Mouse (Mus musculus) left cerebral cortex, postnatal 10 days (tissue): ENCODE results near the gene Adssl1. TPM values are rescaled to one million over a fixed set of nuclear protein-coding genes. Genes with fewer than 3 reads are reported as not detected.

ENCODE experiments used
- DNase-seq, 2 experiments: peaks; one replicate each; pipeline ENCODE4 v3.0.0; 2021 to 2022; ENCODE audit warnings: low spot score in 2 of 2, mixed read lengths in 1 of 2; ENCODE audit errors: extremely low spot score in 1 of 2
- intact Hi-C: fragments of 180-260 bp; cut with DNase I; formaldehyde crosslinking; loops from one replicate; pipeline ENCODE4 v1.15.1; 2025
- total RNA-seq, 2 experiments: library from RNA; stranded (reverse); gene quantifications; 2 replicates each; pipeline ENCODE4 v1.2.3; 2021

The Adssl1 gene
- total RNA-seq, 2 experiments from 2014 or later = 2.8 to 3.9 TPM

DNA sequence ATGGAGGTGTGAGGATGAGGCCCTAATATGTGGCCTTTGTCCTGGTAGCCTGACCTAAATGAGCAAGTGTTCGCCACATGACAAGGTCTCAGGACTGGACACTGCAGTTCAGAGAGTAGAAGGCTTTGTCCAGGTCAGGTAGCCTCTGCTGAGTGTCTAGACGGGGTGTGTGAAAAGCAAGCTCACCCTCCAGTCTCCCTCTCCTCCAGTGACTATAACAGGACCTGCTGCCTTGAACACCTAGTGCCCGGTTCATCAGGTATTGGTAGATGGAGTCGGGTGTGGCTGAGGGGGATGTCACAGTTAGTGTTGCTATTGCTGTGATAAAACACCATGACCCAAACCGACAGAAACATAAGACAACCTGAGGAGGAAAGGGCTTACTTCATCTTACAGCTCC, 28.6 kb upstream of the Adssl1 start:
- intact Hi-C loops = no loop called here
- no peak for DNase-seq

DNA sequence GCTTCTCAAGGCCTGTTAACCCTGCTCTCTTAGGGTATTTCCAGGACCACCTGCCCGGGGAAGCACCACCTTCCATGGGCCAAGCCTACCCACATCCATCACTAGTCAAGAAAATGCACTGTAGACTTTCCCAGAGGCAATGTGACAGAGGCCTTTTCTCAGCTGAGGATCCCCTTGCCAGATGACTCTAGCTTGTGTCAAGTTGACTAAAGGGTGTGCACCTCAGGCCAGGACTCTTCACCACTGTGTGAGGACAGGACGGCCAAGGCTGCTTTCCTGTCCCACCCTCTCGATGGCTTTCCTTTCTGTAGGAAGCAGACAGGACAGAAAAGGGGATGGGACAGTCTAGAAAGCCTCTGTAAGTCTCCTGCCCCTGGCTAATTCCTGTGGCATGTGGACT, 28.1 kb upstream of the Adssl1 start:
- intact Hi-C loops = no loop called here
- DNase-seq = no peak

DNA sequence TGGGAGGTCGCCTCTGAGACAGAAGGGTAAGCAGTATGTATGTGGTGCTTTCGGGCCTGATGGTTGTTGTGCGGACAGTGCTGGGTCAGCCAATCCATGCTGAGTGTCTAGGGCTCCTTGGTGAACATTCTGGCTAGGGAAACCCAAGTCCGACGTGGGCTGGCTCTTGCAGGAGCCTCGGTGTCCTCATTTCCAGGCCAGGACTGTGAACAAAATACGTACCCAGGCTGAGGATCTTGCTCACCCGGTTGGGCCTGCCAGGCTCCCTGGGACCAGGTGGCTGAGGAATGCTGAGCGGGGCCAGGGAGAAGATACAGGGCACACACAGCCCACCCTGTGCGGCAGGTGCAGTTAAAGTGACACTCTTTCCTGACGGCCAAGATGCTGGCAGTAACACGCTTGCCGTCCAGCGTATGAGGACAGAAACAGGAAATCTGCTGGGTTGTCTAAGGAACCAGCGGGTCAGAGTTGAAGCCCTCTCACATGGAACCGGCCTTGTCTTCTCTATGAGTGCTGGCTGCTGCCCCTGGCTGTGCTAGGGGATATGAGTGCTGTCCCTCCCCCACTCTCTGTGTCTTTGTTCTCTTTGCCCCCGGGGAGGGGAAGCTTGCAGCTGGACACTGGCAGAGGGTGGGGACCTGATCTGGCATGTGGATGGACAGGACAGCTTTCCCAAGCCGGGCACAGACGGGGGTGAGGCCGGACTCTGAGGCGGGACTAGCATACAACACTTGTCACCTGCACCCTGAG, 26.7 kb upstream of the Adssl1 start:
- no peak for DNase-seq
- intact Hi-C loops = no loop called here

DNA sequence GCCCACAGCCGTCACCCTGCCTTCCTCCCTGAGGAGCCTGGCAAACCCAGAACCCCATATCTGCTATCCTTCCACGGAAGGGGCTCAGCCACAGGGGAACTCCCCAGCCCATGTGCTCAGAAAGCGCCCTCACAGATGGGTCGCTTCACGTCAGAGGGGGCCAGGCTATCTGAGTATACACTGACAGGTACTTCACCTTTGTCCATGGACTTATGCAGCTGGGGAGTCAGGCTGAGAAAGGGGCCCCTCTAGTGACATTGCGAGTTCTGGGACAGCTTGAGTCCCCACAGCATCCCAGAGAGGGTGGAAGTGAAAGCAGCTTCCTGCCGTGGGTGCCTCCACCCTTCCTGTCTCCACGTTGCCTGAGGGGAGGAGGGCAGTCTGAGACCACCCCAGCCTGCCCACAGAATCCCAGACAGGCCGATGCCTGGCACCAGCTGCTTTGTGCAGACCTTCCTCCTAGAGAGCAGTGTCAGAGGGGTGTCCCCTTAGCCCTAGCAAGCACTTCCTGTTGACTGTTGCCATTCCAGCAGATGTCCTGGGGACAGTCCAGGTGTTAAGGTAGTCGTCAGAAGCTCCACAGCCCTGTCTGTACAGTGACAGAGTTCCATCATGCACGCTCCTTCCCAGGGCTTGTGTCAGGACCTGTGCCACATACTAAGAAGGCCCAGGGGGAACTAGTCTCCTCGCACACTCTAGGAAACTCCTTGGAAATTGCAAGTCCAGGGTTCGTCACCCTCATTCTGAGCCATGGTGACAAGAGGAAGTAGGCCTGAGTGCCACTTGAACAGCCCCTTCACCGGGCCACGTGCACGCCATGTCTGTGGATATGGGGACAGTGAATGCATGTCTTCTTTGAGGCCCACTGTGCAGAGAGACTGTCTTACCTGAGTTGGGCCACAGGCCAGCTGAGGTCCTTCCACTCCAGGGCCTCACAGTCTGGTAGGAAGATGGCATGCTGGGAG, 25.6 kb upstream of the Adssl1 start:
- intact Hi-C loops = no loop called here

DNA sequence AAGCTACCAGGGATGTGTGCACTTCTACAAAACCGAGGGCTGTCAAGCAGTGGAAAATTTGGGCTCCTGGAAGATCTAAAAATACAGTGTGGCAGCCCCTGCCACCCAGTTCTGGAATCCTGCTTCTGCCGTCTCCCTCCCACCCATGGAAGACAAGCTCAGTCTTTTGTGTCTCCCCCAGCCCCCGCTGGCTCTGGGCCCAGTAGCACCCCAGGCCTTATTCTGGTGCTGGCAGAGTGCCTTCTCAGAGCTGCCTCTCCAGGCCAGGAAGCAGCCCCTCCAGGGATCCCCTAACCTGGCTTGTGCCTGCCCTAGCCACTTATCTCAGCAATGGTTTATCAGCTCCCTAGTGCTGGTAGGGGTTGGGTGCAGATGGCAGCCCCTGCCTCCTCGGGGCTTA, 24.9 kb upstream of the Adssl1 start:
- DNase-seq = peak; percentile 54 to 80

More for the DNA sequence above, 25.6 kb upstream of the Adssl1 start:
- no peak for DNase-seq

DNA sequence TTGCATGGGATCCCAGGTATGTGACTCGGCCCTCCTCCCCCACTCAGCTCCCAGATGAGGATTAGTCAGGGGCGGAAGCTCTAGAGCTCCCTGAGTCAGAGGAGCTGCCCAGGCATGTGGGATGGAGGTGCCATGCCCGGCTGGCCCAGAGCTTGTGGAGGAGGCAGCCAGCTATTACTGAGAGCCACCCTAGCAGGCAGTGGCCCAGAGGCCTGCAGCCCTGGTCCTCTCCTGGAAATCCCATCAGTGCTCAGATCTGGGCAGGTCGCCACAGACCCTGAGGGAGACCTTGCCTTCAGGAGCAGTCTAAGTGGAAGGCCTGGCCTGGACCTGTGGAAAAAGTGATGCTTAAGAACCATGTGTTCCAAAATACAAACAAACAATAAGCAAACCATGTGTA, 24.2 kb upstream of the Adssl1 start:
- no peak for DNase-seq
- intact Hi-C loops = no loop called here

More for the DNA sequence above, 24.9 kb upstream of the Adssl1 start:
- intact Hi-C loops = no loop called here

DNA sequence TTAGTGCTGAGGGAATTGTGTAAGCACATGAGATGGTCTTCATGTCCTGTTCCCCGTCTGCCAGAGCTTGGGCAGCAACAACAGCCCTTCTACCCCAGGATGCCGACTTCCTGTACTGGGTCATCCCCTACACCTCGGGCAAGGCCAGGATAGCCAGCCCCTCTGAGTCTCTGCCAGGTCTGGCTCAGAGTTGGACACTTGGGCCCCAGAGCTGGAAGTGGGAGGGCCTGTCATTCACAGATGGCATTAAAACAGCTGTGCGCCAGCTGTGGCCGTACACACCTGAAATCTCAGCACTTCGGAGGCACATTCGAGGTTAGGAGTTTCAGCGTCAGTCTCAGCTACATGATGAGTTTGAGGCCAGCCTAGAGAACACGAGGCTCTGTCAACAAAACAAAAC, 23.4 kb upstream of the Adssl1 start:
- DNase-seq = no peak
- intact Hi-C loops = no loop called here

DNA sequence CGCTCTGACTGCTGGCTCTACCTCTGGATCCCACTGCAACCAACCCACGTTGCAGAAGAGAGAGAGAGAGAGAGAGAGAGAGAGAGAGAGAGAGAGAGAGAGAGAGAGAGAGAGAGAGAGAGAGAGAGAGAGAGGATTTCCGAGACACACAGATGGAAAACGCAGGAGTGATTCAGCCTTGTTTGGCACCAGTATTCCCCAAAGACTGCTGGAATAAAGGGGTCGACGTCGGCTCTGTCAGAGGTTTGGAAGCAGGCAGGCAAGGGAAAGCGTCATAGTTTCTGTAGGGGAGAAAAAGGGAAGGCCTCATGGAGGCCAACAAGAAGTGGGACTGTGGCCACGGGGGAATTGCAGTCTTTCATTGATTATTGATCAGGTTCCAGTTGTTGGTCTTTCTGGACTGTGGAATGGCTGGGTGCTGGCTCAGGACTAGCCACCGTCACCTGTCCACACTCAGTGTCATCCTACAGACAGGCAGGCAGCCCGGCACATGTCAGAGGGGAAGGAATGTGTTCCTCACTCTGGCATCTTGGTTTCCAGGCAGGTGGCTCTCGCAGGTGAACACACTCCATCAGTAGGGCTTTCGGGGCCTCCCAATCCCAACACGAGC, 22.8 kb upstream of the Adssl1 start:
- intact Hi-C loops = no loop called here

DNA sequence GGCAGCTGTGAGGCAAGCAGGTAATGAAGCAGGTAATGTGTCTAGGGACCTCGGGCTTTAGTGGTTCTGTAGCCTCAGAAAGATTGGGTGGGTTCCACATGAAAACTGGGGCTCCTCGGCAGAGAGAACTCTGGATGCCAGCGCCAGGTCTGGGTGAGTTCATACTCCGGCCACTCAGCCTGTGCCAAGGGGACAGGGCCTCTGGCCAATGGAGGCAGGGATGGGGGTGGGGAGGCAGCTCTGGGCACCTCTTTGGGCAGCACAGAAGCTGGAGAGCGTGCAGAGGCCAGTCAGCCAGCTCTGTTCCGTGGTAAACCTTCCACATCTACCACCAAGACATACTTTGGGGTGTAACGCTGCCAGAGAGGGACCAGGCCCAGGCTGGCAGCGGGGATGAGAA, 22.2 kb upstream of the Adssl1 start:
- peak in 1 of 2 experiments; percentile 67 for DNase-seq
- intact Hi-C loops = no loop called here

More for the DNA sequence above, 22.8 kb upstream of the Adssl1 start:
- DNase-seq = no peak

DNA sequence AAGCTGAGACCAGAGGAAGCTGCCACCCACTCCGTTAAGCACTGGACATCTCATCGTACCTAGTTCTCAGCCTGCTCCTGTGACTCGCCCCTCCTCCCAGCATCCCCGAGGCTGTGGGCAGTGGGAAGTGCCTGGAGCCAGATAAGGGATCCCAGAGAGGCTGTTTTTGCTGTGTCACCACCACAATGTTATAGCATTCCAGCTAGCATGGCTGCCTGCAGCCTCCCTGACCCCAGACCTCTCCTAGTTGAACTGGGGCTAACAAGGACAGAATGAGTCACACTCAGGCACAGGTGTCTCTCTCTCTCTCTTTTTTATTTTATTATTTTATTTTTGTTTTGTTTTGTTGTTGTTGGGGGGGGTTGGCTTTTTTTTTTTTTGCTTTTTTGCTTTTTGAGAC, 20.6 kb upstream of the Adssl1 start:
- DNase-seq = no peak
- intact Hi-C loops = no loop called here

DNA sequence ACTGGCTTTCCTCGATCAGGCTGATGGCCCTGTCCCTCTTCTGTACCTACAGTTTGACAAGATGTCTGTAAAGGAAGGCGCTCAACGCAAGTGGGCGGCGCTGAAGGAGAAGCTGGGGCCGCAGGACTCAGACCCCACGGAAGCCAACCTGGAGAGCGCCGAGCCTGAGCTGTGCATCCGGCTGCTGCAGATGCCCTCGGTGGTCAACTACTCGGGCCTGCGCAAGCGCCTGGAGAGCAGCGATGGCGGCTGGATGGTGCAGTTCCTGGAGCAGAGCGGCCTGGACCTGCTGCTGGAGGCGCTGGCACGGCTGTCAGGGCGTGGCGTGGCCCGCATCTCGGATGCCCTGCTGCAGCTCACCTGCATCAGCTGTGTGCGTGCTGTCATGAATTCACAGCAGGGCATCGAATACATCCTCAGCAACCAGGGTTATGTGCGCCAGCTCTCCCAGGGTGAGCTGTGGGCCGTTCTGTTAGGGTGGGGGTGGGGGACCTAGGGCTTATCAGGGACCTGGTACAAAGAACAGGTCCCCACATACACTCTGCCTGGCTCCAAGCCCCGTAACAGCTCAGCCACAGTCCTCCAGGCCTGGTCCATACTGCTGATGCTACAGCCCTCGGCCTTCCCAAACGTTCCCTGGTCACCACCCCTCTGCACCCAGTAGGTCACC, 19.8 kb upstream of the Adssl1 start:
- no peak for DNase-seq
- intact Hi-C loops = no loop called here

DNA sequence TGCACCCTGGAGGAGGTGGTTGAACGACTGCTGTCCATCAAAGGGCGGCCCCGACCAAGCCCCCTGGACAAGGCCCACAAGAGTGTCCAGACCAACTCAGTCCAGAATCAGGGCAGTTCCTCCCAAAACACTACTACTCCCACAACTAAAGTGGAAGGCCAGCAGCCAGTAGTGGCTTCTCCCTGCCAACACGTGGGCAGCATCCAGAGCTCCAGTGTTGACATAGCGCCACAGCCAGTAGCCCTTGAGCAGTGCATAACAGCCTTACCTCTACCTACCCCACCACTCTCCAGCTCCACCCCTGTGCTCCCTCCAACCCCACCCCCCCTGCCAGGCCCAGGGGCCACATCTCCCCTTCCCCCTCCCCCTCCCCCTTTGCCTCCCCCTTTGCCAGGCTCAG, 15.8 kb upstream of the Adssl1 start:
- no peak for DNase-seq
- intact Hi-C loops = no loop called here

DNA sequence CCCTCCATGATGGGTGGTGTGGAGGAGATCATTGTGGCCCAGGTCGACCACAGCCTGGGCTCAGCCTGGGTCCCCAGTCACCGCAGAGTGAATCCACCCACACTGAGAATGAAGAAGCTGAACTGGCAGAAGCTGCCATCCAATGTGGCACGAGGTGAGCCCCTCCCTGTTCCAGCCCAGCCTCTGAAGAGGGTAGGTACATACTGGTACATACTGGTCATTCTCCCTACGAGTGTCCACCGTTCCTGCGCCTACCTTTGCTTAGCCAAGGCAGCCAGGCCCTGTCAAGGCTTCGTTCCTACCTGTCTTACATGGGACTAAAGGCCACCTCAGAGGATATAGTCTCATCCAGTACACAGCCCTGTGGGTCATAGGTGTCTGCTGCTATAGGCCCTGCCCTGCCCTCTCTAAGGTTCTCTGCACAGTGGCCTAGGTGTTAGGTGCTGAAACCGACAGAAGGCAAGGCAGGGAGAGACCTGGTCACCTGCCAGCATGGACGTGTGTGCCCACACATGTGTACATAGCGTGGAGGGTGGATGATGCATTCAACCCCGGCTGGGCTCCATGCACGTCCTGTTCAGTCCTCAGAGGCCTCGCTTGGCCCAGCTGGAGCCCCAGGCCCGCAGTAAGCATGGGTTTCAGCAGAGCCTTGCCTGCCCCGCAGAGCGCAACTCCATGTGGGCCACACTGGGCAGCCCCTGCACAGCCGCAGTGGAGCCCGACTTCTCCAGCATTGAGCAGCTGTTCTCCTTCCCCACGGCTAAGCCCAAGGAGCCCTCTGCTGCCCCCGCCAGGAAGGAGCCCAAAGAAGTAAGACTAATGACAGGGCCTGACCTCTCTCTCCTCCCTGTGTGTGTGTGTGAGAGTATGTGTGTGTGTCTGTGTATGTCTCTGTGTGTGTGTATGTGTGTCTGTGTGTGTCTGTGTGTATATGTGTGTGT, 14.9 kb upstream of the Adssl1 start:
- peak in 1 of 2 experiments; percentile 80 for DNase-seq
- intact Hi-C loops = loop anchor here (1.0 kb wide), 1 partner anchor 53 kb away; no protein-coding TSS in a partner anchor

DNA sequence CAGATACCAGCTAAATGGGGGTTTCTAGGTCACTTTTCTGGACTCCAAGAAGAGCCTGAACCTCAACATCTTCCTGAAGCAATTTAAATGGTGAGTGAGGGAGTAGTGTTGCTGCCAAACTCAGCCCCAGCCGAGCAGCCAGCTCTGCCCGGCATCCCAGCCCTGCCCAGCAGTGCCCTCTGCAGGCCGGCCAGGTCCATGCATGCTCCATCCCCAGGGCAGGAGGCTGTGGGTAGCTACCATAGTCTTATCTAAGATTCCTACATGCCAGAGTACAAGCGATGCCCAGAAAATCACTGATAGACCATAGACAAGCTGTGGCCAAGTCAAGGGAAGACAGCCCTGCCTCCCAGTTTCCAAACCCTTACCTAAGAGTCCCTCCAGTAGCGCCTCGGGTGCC, 14.1 kb upstream of the Adssl1 start:
- intact Hi-C loops = loop anchor here (1.0 kb wide), 1 partner anchor 53 kb away; no protein-coding TSS in a partner anchor
- peak in 1 of 2 experiments; percentile 87 for DNase-seq

DNA sequence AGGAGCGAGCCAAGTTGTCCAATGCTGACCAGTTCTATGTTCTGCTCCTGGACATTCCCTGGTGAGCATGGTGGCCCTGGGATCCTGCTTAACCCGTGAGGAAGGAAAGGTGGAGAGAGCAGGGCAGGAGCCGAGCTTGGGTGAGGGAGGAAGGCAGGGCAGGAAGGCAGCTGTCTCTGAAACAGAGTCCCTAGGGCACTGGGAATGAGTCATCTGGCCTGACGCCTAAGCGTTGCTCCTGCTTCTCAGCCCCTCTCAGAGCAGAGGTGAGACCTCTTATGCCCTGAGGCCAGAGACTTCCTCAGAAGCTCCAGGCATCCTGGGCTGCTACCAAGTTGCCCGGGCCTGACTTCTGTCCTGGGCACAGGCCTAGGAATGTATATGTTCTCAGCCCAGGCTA, 12.8 kb upstream of the Adssl1 start:
- intact Hi-C loops = no loop called here
- no peak for DNase-seq

DNA sequence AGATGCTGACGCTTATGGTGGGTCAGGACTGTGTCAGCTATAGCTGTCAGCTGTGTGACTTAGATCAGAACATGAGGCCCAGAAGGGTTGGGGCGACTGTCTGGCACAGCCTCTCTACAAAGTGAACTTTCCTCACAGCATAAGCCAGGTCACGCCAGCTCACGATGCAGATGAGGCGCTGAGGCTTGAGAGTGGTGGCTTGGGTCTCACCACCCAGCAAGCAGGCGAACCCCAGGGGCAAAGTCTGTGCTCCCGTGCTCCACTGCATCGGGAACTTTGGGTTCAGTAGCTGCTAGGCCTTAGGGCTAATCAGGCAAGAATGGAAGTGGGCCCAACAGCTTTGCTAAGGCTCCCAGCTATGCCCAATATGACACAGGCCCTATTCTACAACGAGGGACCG, 10.8 kb upstream of the Adssl1 start:
- intact Hi-C loops = no loop called here

DNA sequence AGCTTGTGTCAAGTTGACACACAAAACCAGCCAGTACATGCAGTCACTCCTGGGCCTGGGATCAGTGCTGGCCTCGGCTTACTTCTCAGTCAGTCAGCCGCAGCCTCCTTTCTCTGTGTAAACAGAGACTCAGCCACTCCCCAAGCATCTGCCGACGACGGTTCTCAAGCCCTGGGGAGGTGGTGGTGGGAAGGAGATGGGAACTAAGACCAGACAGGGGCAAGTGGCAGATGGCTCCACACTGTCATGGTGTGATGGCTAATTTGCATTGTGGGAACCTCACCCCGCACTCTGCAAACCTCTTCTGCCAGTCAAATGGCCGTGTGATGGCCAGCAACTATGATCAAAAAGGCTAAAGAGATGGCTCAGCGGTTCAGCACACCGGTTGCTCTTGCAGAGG, 3.2 kb upstream of the Adssl1 start:
- intact Hi-C loops = no loop called here

More for the DNA sequence above, 10.8 kb upstream of the Adssl1 start:
- DNase-seq = no peak

DNA sequence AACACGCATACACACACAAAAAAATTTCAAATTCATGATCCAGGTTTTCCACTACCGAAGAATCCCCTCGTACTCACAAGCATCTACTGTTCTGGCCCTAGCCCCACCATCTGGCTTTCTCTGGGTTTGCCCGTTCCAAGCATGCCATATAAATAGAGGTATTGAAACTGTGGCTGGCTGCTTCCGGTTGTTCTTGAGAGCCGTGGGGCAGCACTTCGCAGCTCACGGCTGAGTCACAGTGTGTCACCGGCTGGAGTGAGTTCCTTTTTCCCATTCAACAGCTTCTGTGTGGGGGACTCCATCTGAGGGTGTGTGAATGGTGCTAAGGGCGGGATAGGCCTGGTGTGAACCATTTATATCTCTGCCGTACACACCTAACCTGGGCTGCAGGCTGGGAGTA, 2.7 kb upstream of the Adssl1 start:
- intact Hi-C loops = no loop called here
- peak; percentile 70 to 76 for DNase-seq

More for the DNA sequence above, 3.2 kb upstream of the Adssl1 start:
- no peak for DNase-seq
